In the genomic region with DNA sequence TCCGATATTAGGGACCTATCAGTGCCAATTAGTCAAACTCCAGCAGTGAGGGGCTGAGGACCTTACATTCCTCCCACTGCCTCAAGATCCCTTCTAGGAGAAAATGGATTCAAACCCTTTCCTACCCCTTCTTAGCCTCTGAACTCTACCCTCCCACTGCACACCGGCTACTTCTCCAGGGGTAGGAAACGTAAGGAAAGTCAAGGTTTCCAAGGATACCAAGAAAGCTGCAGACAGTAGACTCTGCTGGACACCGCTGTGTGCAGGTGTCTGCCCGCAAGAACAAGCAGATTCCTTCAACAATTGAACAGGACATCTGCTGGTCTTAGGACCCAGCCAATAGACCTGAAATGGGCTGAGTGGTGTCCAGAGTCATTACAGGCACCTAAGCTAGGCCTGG, we compare ENCODE assay signal across 8 mouse cellular contexts. TPM values are rescaled to one million over a fixed set of nuclear protein-coding genes. Genes with fewer than 3 reads are reported as not detected.
A peak's percentile ranks its signal among the peaks of the same experiment; 100 is the strongest.
DNase-seq lines count a peak whose midpoint lies in the region; ATAC-seq and TF ChIP-seq lines count a peak whose summit lies in the region.

No protein-coding gene starts in this region.

- H3K4me3 ChIP-seq in heart, embryonic 14.5 days (ENCODE audit: control insufficient read depth in 1 of 2, insufficient read depth in 1 of 2, low read depth in 1 of 2, low read length in 2 of 2), result peak overlapping the region; percentile 70 to 75; a peak in 1 of 4 replicates
- H3K4me3 ChIP-seq in MEL (ENCODE audit: control insufficient read depth in 1 of 2, insufficient read depth in 1 of 2, low read depth in 2 of 2, low read length in 2 of 2), result no peak overlapping the region
- H3K4me3 ChIP-seq in hindbrain, embryonic 11.5 days (ENCODE audit: low read depth, low read length), result peak overlapping the region; percentile 77
- H3K4me3 ChIP-seq in midbrain, embryonic 10.5 days, result peak overlapping the region; percentile 80

- WGBS in heart, embryonic 14.5 days, result 52% methylated on average over 5 of the region's 5 CpGs
- 35% methylated on average over 5 of the region's 5 CpGs for WGBS in hindbrain, embryonic 11.5 days
- WGBS in midbrain, embryonic 10.5 days, result 39% methylated on average over 5 of the region's 5 CpGs

- H3K9ac ChIP-seq in heart, embryonic 14.5 days (ENCODE audit: low read length), result no peak overlapping the region
- H3K9ac ChIP-seq in MEL (ENCODE audit: control insufficient read depth, low read depth, low read length, poor library complexity, severe bottlenecking), result peak overlapping the region; percentile 41
- H3K9ac ChIP-seq in hindbrain, embryonic 11.5 days (ENCODE audit: low read depth, low read length), result peak overlapping the region; percentile 92

- ATAC-seq in heart, embryonic 14.5 days (ENCODE audit: insufficient number of reproducible peaks, insufficient read depth, low FRiP score, low read depth), result no peak
- ATAC-seq in hindbrain, embryonic 11.5 days (ENCODE audit: low FRiP score), result peak; percentile 28

- TF ChIP-seq RAD21 in MEL (IDR thresholded peaks at IDR 0.05; ENCODE audit: low read depth, low read length), result no peak

- H3K27me3 ChIP-seq in heart, embryonic 14.5 days (ENCODE audit: control insufficient read depth, insufficient read depth, low read length), result no peaks in the 10 kb centered on the region
- no peaks in the 10 kb centered on the region for H3K27me3 ChIP-seq in MEL (ENCODE audit: control insufficient read depth in 1 of 2, insufficient read depth in 2 of 2, low read length in 2 of 2)
- H3K27me3 ChIP-seq in hindbrain, embryonic 11.5 days (ENCODE audit: control insufficient read depth, insufficient read depth, low read length), result no peaks in the 10 kb centered on the region
- H3K27me3 ChIP-seq in midbrain, embryonic 10.5 days (ENCODE audit: low read depth, poor library complexity, severe bottlenecking), result peaks cover 24% of the 10 kb centered on the region

- peaks cover 34% of the 10 kb centered on the region for H3K79me2 ChIP-seq in MEL (ENCODE audit: control insufficient read depth, insufficient read depth, low read length, poor library complexity)

- no peak for TF ChIP-seq POLR2A in MEL (IDR thresholded peaks at IDR 0.05; ENCODE audit: control insufficient read depth in 1 of 2, insufficient read depth in 1 of 2, low read depth in 1 of 2, low read length in 2 of 2, poor library complexity in 1 of 2)

- H3K27ac ChIP-seq in heart, embryonic 14.5 days (replicated peaks in 1 of 2; ENCODE audit: control insufficient read depth in 1 of 2, insufficient read depth in 1 of 2, low read depth in 2 of 2, low read length in 2 of 2), result peak overlapping the region; percentile 4 to 86; a peak in 2 of 4 replicates
- H3K27ac ChIP-seq in MEL (ENCODE audit: control insufficient read depth, low read depth, low read length), result peak overlapping the region; percentile 90
- peak overlapping the region; percentile 85 for H3K27ac ChIP-seq in hindbrain, embryonic 11.5 days (ENCODE audit: low read depth, low read length)
- H3K27ac ChIP-seq in midbrain, embryonic 10.5 days (replicated peaks), result peak overlapping the region; percentile 94

- no peaks in the 10 kb centered on the region for H3K36me3 ChIP-seq in heart, embryonic 14.5 days (ENCODE audit: control insufficient read depth, insufficient read depth, low read length)
- peaks cover 0 to 60% of the 10 kb centered on the region in 2 experiments; a peak in 2 of 4 replicates for H3K36me3 ChIP-seq in MEL (ENCODE audit: control insufficient read depth in 1 of 2, insufficient read depth in 2 of 2, low read length in 2 of 2)
- H3K36me3 ChIP-seq in hindbrain, embryonic 11.5 days (ENCODE audit: control insufficient read depth, insufficient read depth, low read length), result no peaks in the 10 kb centered on the region
- H3K36me3 ChIP-seq in midbrain, embryonic 10.5 days, result no peaks in the 10 kb centered on the region

- H3K9me3 ChIP-seq in heart, embryonic 14.5 days (ENCODE audit: control insufficient read depth, low read length), result no peaks in the 10 kb centered on the region
- H3K9me3 ChIP-seq in MEL (replicated peaks; ENCODE audit: insufficient read depth, low read length), result no peaks in the 10 kb centered on the region
- H3K9me3 ChIP-seq in hindbrain, embryonic 11.5 days (ENCODE audit: control insufficient read depth, low read length), result no peaks in the 10 kb centered on the region
- H3K9me3 ChIP-seq in midbrain, embryonic 10.5 days (replicated peaks), result no peaks in the 10 kb centered on the region

- peak overlapping the region; percentile 98 for H3K4me2 ChIP-seq in heart, embryonic 14.5 days (ENCODE audit: low read length)
- H3K4me2 ChIP-seq in hindbrain, embryonic 11.5 days (replicated peaks; ENCODE audit: low read depth, low read length), result peak overlapping the region; percentile 95

- H3K4me1 ChIP-seq in heart, embryonic 14.5 days (ENCODE audit: control insufficient read depth in 2 of 2, insufficient read depth in 2 of 2, low read length in 2 of 2), result peaks cover 14 to 32% of the 10 kb centered on the region in 2 experiments
- H3K4me1 ChIP-seq in MEL (ENCODE audit: control insufficient read depth in 1 of 2, insufficient read depth in 2 of 2, low read length in 2 of 2), result peaks cover 19 to 71% of the 10 kb centered on the region in 2 experiments
- H3K4me1 ChIP-seq in hindbrain, embryonic 11.5 days (replicated peaks; ENCODE audit: control insufficient read depth, insufficient read depth, low read length), result peaks cover 15% of the 10 kb centered on the region; the same call in 1 of the 2 replicates
- H3K4me1 ChIP-seq in midbrain, embryonic 10.5 days, result peaks cover 64% of the 10 kb centered on the region

- no peak for DNase-seq in heart, adult 9 months (ENCODE audit: low spot score in 2 of 2)
- no peak for DNase-seq in MEL (ENCODE audit: low read depth, low spot score)
- no peak for DNase-seq in hindbrain, embryonic 11.5 days (ENCODE audit: low spot score)
- no peak for DNase-seq in midbrain, embryonic 10.5 days (ENCODE audit: low spot score)
- DNase-seq in retina, embryonic 14.5 days (ENCODE audit: low spot score), result no peak
- DNase-seq in layer of hippocampus, postnatal 14 days (ENCODE audit: low spot score in 2 of 2), result no peak
- no peak for DNase-seq in spleen, adult 18-20 months

- TF ChIP-seq CTCF in MEL (IDR thresholded peaks at IDR 0.05 in 2 of 3, conservative IDR thresholded peaks at IDR 0.05 in 1 of 3; ENCODE audit: control insufficient read depth in 1 of 3, insufficient read depth in 1 of 3, low read depth in 2 of 3, low read length in 3 of 3, poor library complexity in 1 of 3, severe bottlenecking in 1 of 3), result no peak

- TF ChIP-seq EP300 in MEL (IDR thresholded peaks at IDR 0.05; ENCODE audit: low read depth in 1 of 2, low read length in 2 of 2), result no peak

TF ChIP-seq in MEL, 35 proteins besides CTCF, POLR2A, EP300 and RAD21:
- TF ChIP-seq USF2 (IDR thresholded peaks at IDR 0.05; ENCODE audit: borderline replicate concordance in 1 of 2, insufficient read depth in 1 of 2, low read depth in 1 of 2, low read length in 2 of 2) (no peak), ZKSCAN1 (IDR thresholded peaks at IDR 0.05; ENCODE audit: low read depth, low read length) (no peak), KAT2A (conservative IDR thresholded peaks at IDR 0.05; ENCODE audit: low read depth, low read length) (no peak), ETS1 (IDR thresholded peaks at IDR 0.05; ENCODE audit: low read depth, low read length) (no peak), HCFC1 (IDR thresholded peaks at IDR 0.05; ENCODE audit: low read depth, low read length) (no peak)
TF ChIP-seq in MEL: peak in this region for 0.

RNA-seq across cellular contexts. Expression of a gene that starts 0.8 kb away (rescaled TPM):
- polyA plus RNA-seq in heart, embryonic 14.5 days (2014; fragmentation: Nextera tagmentation; extraction: Ambion mirVana), result 2.8 and 4.1 TPM in 2 replicates
- 44.3 and 62.7 TPM in 2 replicates for total RNA-seq in MEL (2012; rRNA removed)
- 10 to 100 TPM; 27.0 to 67.7 TPM for polyA plus RNA-seq in MEL (2012; ENCODE audit: insufficient read depth in 1 of 2, insufficient read length in 2 of 2, low read depth in 1 of 2, low replicate concordance in 2 of 2, missing spikeins in 1 of 2)
- 4.5 and 5.4 TPM in 2 replicates for polyA plus RNA-seq in hindbrain, embryonic 11.5 days (2014; fragmentation: Nextera tagmentation; extraction: Ambion mirVana)
- 9.8 and 10.1 TPM in 2 replicates for polyA plus RNA-seq in midbrain, embryonic 10.5 days (2016; fragmentation: Nextera tagmentation; extraction: Ambion mirVana)
- total RNA-seq in layer of hippocampus, postnatal 14 days (2021), result 100 to 1,000 TPM; 137 to 143 TPM

RNA-seq across cellular contexts. Expression of a gene that starts 51.0 kb away (rescaled TPM):
- polyA plus RNA-seq in heart, embryonic 14.5 days (2014; fragmentation: Nextera tagmentation; extraction: Ambion mirVana), result 538 and 543 TPM in 2 replicates
- 2,066 and 2,287 TPM in 2 replicates for total RNA-seq in MEL (2012; rRNA removed)
- 1,000 to 10,000 TPM in 1 of 2 experiments, 100 to 1,000 TPM in 1; 157 to 1,899 TPM for polyA plus RNA-seq in MEL (2012; ENCODE audit: insufficient read depth in 1 of 2, insufficient read length in 2 of 2, low read depth in 1 of 2, low replicate concordance in 2 of 2, missing spikeins in 1 of 2)
- 696 and 707 TPM in 2 replicates for polyA plus RNA-seq in hindbrain, embryonic 11.5 days (2014; fragmentation: Nextera tagmentation; extraction: Ambion mirVana)
- polyA plus RNA-seq in midbrain, embryonic 10.5 days (2016; fragmentation: Nextera tagmentation; extraction: Ambion mirVana), result 681 and 788 TPM in 2 replicates
- total RNA-seq in layer of hippocampus, postnatal 14 days (2021), result 100 to 1,000 TPM; 245 to 264 TPM

Comparison
In these comparisons a context has a peak if more than half of its experiments do, and no peak if none do; other contexts are left out.
1. H3K4me3 ChIP-seq: peak in heart, embryonic 14.5 days (2 of 2), hindbrain, embryonic 11.5 days (single experiment) and midbrain, embryonic 10.5 days (single experiment); none in MEL (0 of 2).
2. Peak in every context shown above with its lines, with median percentiles within 50 percentile points of each other: H3K27ac ChIP-seq.